Mouse (Mus musculus) CD4-positive naive resting alpha-beta T cell, adult 76 days (primary cell): ENCODE data around the gene Etfbkmt. TPM values are rescaled to one million over a fixed set of nuclear protein-coding genes. Genes with fewer than 3 reads are reported as not detected.

Experiments
- total RNA-seq: library from RNA; stranded (reverse); gene quantifications from one replicate; pipeline ENCODE4 v1.2.4, GENCODE M21; 2023

Etfbkmt gene
- total RNA-seq = 11.0 TPM

DNA sequence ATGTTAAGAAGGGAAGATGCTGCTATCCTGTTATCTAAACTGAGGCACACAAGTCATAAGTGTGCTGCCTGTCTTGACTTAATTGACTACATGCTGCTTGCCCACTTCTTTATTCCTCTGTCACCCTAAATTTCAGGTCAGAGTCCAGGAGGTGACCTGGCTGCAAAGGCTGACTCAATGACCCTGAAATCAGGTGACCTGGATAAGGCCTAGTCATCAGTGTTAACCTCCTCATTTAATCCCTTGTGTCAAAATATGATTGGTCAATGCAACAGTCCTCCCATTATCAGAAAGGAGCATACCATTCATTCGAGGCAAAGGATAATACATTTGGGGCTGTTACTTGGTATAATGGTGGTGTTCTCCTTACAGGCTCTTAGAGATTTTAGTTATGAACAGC is at the start of gene Etfbkmt:
Etfbkmt (plus strand) TSS at position 379 of the 400 bp plus-strand sequence.

DNA sequence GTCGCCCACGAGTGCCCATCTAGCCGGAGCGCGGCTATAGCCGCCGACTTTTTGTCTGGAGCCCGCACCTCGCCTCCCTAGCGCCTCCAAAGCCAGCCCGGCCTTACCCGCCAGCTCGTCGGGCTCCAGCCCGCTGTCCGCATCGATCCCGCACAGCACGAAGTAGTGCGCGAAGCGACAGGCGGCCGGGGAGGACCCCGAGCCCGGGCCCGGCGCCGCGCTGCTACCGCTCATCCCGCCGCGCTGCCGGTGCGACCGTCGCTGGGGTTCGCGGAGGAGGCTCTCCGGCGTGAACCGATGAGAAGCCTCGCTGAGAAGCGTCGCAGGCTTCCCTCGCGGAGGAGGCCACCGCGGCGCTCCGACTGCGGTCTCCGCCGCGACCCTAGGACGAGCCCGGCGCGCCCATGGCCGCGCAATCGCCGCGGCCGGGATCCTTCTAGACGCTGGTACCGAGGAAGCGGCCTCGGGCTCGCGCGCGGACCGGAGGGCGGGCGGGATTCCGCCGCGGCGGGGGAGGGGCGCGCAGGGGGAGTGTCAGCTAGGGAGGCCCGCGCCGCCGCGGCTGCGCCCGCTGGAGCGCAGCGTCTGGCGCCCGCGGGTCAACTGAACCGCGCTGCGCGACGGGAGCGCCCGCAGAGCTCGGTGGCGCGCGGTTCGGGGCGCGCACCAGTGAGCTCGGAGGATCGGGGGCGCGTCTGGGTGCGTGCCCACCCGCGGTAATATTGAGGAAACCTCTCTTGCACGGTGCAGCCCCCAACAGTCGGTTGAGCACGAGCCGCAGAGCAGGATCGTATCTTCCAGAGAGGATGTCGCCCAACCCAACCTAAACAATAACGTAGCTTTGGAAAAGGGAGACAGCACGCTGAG is 38.3 kb upstream of the Etfbkmt start, which contains the start of gene Dennd5b:
Dennd5b (minus strand) TSS at position 605 of the 867 bp plus-strand sequence.

DNA sequence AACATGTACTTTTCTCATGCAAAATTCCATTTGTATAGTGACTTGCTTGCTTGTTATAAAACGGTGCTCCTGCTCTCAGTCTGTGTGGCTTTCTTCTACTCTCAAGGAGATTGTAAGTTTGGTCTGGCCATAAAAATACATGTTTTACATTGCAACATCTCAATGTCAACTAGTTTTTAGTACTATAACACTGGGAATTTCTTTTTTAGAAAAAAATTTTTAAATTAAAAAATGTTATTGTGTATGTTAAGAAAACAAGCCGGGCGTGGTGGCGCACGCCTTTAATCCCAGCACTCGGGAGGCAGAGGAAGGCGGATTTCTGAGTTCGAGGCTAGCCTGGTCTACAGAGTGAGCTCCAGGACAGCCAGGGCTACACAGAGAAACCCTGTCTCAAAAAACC is 9.8 kb upstream of the Etfbkmt start, which contains the start of gene Gm10203:
Gm10203 (plus strand) TSS at position 301 of the 400 bp plus-strand sequence.

DNA sequence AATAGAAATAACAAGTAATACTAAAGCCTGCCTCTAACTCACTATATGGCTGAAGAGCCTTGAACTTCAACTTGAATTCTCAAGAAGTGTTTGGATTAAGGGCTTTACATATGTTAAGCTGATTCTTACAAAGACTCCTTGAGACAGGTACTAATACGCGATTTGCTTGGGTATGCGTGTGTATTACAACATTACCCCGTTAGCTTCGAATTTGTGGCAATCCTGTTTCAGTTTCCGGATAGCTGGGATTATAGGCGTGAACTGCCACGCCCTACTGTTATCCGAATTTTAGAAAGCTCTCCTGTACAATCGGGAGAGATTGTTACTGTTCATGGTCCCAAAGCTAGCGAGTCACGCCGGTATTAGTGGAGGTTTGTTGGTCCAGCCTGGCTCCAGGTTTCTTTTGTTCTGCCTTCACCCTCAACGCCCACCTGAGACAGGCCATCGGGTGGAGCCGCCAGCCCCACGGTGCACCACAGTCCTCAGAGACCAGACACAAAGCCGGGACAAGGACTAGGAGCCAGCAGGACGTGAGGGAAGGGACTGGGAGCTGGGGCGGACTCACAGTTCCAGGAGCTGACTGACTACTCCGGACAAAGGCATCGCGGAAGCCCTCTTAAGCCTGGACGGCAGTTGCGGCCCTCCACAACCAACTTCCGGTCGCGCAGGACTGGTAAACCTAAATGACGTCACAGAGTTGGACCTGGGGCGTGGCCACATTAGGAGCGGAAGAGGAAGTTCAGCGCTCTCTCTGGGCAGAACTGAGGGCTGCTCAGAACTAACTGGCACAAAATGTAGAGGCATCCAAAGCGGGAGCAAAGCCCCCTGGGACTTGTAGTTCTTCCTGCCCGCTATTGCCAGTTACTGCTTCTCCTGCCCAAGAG is 48.6 kb downstream of the Etfbkmt start, which contains the start of gene Amn1:
Amn1 (minus strand) TSS at position 672 of the 884 bp plus-strand sequence.

Other genes starting within 250 kb of the Etfbkmt start
- 14.3 TPM for gene Caprin2, start 243.6 kb upstream of the Etfbkmt start, total RNA-seq
- gene Sinhcaf, start 193.4 kb upstream of the Etfbkmt start, total RNA-seq = 51.3 TPM
- gene Dennd5b, start 38.2 kb upstream of the Etfbkmt start, total RNA-seq = 4.9 TPM
- gene Gm10203, start 9.7 kb upstream of the Etfbkmt start, total RNA-seq = not detected
- 24.9 TPM for gene Amn1, start 48.9 kb downstream of the Etfbkmt start, total RNA-seq
- 220 TPM for gene Resf1, start 169.6 kb downstream of the Etfbkmt start, total RNA-seq